Mouse (Mus musculus) hindbrain, embryonic 14.5 days (tissue): ENCODE measurements around the gene Sgcd. TPM values are rescaled to one million over a fixed set of nuclear protein-coding genes. Genes with fewer than 3 reads are reported as not detected.

Experiments used
- ATAC-seq: fragments of 200-750 bp; cut with Nextera tagmentation; 2 replicates; pipeline ENCODE4 v1.8.0; 2017; ENCODE audit warnings: moderate number of reproducible peaks, mild to moderate bottlenecking, moderate TSS enrichment, moderate library complexity; ENCODE audit not compliant: low FRiP score
- DNase-seq: peaks from one replicate; pipeline ENCODE4 v3.0.0-alpha.2; 2015; ENCODE audit warnings: low spot score
- H3K27ac ChIP-seq: fragments of 300-500 bp; sonication (generic); 2 replicates; pipeline ENCODE4 v1.5.1; 2014; ENCODE audit warnings: mild to moderate bottlenecking, moderate library complexity
- H3K27me3 ChIP-seq: fragments of 300-500 bp; sonication (generic); 2 replicates; pipeline ENCODE4 v1.6.1; 2014; ENCODE audit warnings: mild to moderate bottlenecking, low read length, mixed read lengths; ENCODE audit not compliant: control insufficient read depth, insufficient read depth
- H3K36me3 ChIP-seq: fragments of 300-500 bp; sonication (generic); replicated peaks from 2 replicates; pipeline ENCODE4 v1.6.1; 2014; ENCODE audit not compliant: control insufficient read depth, insufficient read depth
- H3K4me1 ChIP-seq: fragments of 300-500 bp; sonication (generic); replicated peaks from 2 replicates; pipeline ENCODE4 v1.6.1; 2014; ENCODE audit warnings: antibody characterized with exemption, low read length, mixed read lengths; ENCODE audit not compliant: control insufficient read depth, insufficient read depth
- H3K4me2 ChIP-seq: fragments of 300-500 bp; sonication (generic); replicated peaks from 2 replicates; pipeline ENCODE4 v1.6.1; 2014; ENCODE audit warnings: mild to moderate bottlenecking, moderate library complexity
- H3K4me3 ChIP-seq: fragments of 300-500 bp; sonication (generic); replicated peaks from 2 replicates; pipeline ENCODE4 v1.5.1; 2014; ENCODE audit warnings: mild to moderate bottlenecking, low read length
- H3K9ac ChIP-seq: fragments of 300-500 bp; sonication (generic); 2 replicates; pipeline ENCODE4 v1.6.1; 2014
- H3K9me3 ChIP-seq: fragments of 300-500 bp; sonication (generic); 2 replicates; pipeline ENCODE4 v1.6.1; 2016; ENCODE audit warnings: low read length; ENCODE audit not compliant: control insufficient read depth
- WGBS: fragments of 180-500 bp; shearing (Covaris S2); extraction: QIAGEN DNeasy Blood & Tissue Kit; methylation state at CpG from one replicate; pipeline ENCODE4 v1.1.7; 2014; 5-methylcytosine and 5-hydroxymethylcytosine counted together
- polyA plus RNA-seq: library from polyadenylated mRNA; unstranded; fragments of >200 nt; fragmentation: Nextera tagmentation; extraction: Ambion mirVana; gene quantifications from 2 replicates; pipeline ENCODE4 v1.2.1, GENCODE M21; 2014

Sgcd gene
- polyA plus RNA-seq, 1 experiment from 2014 or later = 5.7 TPM

DNA sequence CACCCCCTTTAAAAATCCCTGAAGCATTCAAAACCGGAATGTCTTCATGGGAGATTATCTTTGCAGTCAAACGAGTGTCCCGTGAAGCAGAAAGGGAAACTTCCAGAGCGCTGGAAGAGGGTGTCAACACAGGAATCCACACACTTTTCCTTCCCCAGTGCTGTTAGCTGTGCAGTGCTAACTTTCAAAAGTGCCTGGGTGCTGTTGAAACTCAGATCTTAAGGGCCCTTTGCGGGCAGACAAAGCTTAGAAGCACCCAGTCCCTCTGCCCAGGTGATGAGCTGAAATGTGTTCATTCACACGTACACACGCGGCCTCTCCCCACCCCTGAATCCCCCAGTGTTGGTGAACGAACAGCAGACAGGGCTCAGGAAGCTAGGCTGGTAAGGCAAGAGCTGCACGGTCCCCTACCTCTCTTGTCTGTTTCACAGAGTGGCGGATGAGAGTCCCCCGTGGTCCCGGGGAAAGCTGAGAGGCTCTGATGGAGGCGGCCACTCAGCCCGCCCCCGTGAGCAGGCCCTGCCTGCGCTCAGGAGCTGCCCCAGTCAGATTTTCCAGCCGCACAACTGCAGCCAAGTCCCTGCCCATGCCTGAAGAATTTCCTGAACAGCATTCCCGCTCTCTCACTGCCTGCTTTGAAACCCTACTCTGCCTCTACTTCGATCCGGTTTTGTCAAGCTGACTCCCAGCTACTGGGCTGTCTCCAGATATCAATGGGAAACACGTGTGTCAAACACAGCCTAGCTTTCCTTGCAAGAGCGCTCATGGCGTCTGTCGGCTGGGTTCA lies 609.7 kb downstream of the Sgcd start:
- Histone ChIP-seq H3K27ac (peak overlapping the region; percentile 18; the same call in 1 of the 2 replicates), H3K4me3 (peak overlapping the region; percentile 22), H3K9ac (peak overlapping the region; percentile 54), H3K4me2 (peak overlapping the region; percentile 65), H3K9me3 (no peaks in the 10 kb centered on the region), H3K4me1 (peaks cover 4% of the 10 kb centered on the region; the same call in 1 of the 2 replicates), H3K36me3 (no peaks in the 10 kb centered on the region), H3K27me3 (no peaks in the 10 kb centered on the region)
- peak; percentile 29 for DNase-seq
- ATAC-seq = peak; percentile 85
- 18% methylated on average over 25 of the region's 25 CpGs for whole genome bisulfite sequencing

DNA sequence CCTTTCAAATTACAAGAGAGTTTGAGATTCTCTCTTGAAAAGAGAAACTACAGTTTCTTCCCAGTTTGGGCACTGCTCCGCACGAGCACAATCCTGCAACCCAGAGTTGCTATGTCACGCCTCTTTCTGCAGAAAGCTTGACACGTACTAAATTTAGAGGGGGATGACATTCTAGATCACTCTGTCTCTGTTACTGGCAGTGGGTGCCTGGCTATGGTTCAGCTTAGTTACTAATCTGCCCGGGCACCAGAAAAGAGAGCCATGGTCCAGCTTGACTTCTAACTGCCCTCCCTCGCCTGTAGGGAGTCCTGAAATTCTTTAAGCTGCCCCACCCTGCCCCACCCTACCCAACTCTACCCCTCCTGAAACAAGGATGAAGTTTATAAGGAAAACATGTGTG lies 611.3 kb downstream of the Sgcd start:
- DNase-seq (no peak), ATAC-seq (no peak)
- H3K9ac ChIP-seq = no peak overlapping the region
- H3K4me3 ChIP-seq = no peak overlapping the region
- 80% methylated on average over 6 of the region's 6 CpGs for WGBS
- H3K36me3 ChIP-seq = no peaks in the 10 kb centered on the region
- H3K4me2 ChIP-seq = no peak overlapping the region
- H3K9me3 ChIP-seq = no peaks in the 10 kb centered on the region
- H3K27me3 ChIP-seq = no peaks in the 10 kb centered on the region
- peaks cover 4% of the 10 kb centered on the region; the same call in 1 of the 2 replicates for H3K4me1 ChIP-seq
- no peak overlapping the region for H3K27ac ChIP-seq

DNA sequence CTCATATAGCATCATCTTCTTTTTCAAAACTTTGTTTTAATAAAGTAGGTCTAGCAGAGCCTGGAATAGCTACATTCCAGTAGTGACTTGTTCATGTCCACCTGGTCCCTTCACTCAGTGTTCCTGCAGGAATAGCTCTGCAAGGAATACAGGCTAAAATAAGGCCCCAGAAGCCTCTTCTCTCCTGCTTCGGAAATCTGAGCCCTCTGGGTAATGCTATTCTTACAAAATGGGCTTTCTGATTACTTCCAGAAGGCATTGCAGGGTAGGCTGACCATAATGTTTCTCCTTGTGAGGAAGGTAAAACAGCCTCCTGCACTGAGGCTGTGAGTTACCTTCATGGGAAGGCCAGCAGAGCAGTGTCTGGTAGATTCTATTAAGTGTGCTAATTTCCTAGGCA lies 611.9 kb downstream of the Sgcd start:
- WGBS = 82% methylated on average over 1 of the region's 1 CpGs
- H3K27ac ChIP-seq = no peak overlapping the region
- no peak overlapping the region for H3K4me3 ChIP-seq
- no peak overlapping the region for H3K9ac ChIP-seq
- DNase-seq = no peak
- no peak for ATAC-seq
- H3K4me2 ChIP-seq = no peak overlapping the region
- H3K36me3 ChIP-seq = no peaks in the 10 kb centered on the region
- H3K4me1 ChIP-seq = peaks cover 4% of the 10 kb centered on the region; the same call in 1 of the 2 replicates
- H3K9me3 ChIP-seq = no peaks in the 10 kb centered on the region
- H3K27me3 ChIP-seq = no peaks in the 10 kb centered on the region

- no peak overlapping the region for H3K4me2 ChIP-seq
- 83% methylated on average over 2 of the region's 2 CpGs for WGBS
- ATAC-seq (no peak), DNase-seq (no peak)
- H3K4me3 ChIP-seq = no peak overlapping the region
- no peaks in the 10 kb centered on the region for H3K4me1 ChIP-seq
- H3K27ac ChIP-seq = no peak overlapping the region
- H3K27me3 ChIP-seq = no peaks in the 10 kb centered on the region
- no peaks in the 10 kb centered on the region for H3K9me3 ChIP-seq
- no peaks in the 10 kb centered on the region for H3K36me3 ChIP-seq
- no peak overlapping the region for H3K9ac ChIP-seq
These were observed 617.2 kb downstream of the Sgcd start for GRCm38 (mm10) chr11:47371616-47372015.

- no peak for ATAC-seq
- no peak overlapping the region for H3K4me2 ChIP-seq
- H3K27ac ChIP-seq = no peak overlapping the region
- H3K4me1 ChIP-seq = no peaks in the 10 kb centered on the region
- DNase-seq = no peak
- no peak overlapping the region for H3K9ac ChIP-seq
- 80% methylated on average over 2 of the region's 2 CpGs for WGBS
- no peak overlapping the region for H3K4me3 ChIP-seq
- no peaks in the 10 kb centered on the region for H3K9me3 ChIP-seq
- H3K27me3 ChIP-seq = no peaks in the 10 kb centered on the region
- H3K36me3 ChIP-seq = no peaks in the 10 kb centered on the region
These were observed 637.2 kb downstream of the Sgcd start for GRCm38 (mm10) chr11:47351585-47351984.

- no peak overlapping the region for H3K4me3 ChIP-seq
- WGBS = 63% methylated on average over 2 of the region's 2 CpGs
- no peaks in the 10 kb centered on the region for H3K9me3 ChIP-seq
- no peak overlapping the region for H3K4me2 ChIP-seq
- no peak overlapping the region for H3K27ac ChIP-seq
- H3K9ac ChIP-seq = no peak overlapping the region
- ATAC-seq (no peak), DNase-seq (no peak)
- H3K27me3 ChIP-seq = no peaks in the 10 kb centered on the region
- no peaks in the 10 kb centered on the region for H3K36me3 ChIP-seq
- H3K4me1 ChIP-seq = no peaks in the 10 kb centered on the region
These were observed 645.3 kb downstream of the Sgcd start for GRCm38 (mm10) chr11:47343486-47343885.

DNA sequence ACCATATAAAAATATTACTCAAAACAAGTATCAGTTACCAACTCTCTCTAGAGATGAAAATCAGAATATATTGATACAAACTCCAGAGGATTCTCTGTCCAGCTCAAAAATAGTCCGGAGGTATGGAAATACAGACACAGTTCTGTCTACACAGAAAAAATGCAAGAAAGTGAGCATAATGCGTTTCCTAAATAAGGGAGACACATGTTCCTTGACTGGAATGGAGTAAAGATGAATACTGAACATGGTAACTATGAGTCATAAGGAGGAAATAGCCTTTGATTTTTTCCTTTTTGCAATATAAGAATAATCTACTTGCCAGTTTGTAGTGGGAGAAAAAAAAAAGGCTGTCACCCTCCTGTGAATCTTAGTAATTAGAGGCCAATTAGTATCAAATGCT lies 655.1 kb downstream of the Sgcd start:
- H3K36me3 ChIP-seq = no peaks in the 10 kb centered on the region
- ATAC-seq = no peak
- H3K9me3 ChIP-seq = no peaks in the 10 kb centered on the region
- no peak overlapping the region for H3K27ac ChIP-seq
- no peaks in the 10 kb centered on the region for H3K27me3 ChIP-seq
- H3K4me3 ChIP-seq = no peak overlapping the region
- 94% methylated on average over 2 of the region's 2 CpGs for WGBS
- H3K4me2 ChIP-seq = no peak overlapping the region
- no peaks in the 10 kb centered on the region for H3K4me1 ChIP-seq
- H3K9ac ChIP-seq = no peak overlapping the region
- no peak for DNase-seq

GRCm38 (mm10) chr11:47305579-47305978 lies 683.2 kb downstream of the Sgcd start:
- Histone ChIP-seq H3K27me3 (no peaks in the 10 kb centered on the region), H3K4me2 (no peak overlapping the region), H3K4me3 (no peak overlapping the region), H3K27ac (no peak overlapping the region), H3K36me3 (no peaks in the 10 kb centered on the region), H3K9ac (no peak overlapping the region), H3K9me3 (no peaks in the 10 kb centered on the region), H3K4me1 (no peaks in the 10 kb centered on the region)
- ATAC-seq (no peak), DNase-seq (no peak)

GRCm38 (mm10) chr11:47304702-47305450 lies 683.9 kb downstream of the Sgcd start:
- Histone ChIP-seq H3K9ac (no peak overlapping the region), H3K4me3 (no peak overlapping the region), H3K4me2 (no peak overlapping the region), H3K27ac (no peak overlapping the region), H3K36me3 (no peaks in the 10 kb centered on the region), H3K27me3 (no peaks in the 10 kb centered on the region), H3K4me1 (no peaks in the 10 kb centered on the region), H3K9me3 (no peaks in the 10 kb centered on the region)
- 88% methylated on average over 12 of the region's 12 CpGs for WGBS
- no peak for ATAC-seq
- peak; percentile 46 for DNase-seq
